Mouse (Mus musculus): Measurements from ENCODE around the gene Myct1. TPM values are rescaled to one million over a fixed set of nuclear protein-coding genes. Genes with fewer than 3 reads are reported as not detected.
A peak's percentile ranks its signal among the peaks of the same experiment; 100 is the strongest.

Gene Myct1
- total and polyA plus RNA-seq, 2 experiments from 2014 or later, result 5.3 to 8.9 TPM

DNA sequence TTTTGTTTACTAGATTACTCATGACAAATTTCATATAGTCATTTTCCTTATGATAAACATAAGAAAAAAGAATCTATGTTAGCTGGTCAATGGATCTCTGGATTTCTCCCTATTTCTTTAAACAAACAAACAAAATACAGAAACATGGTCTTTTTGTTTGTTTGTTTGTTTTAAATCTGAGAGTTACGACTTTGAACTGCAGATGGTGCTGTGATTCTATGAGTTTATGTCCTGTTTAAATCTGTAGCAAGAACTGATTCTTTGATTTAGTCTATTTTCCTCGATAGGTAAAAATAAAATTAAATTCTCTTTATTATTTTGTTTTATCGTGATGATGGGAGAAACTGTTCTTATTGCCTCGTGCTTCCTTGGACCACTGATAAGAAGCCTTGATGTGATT is 43.7 kb downstream of the Myct1 start:
- Histone ChIP-seq H3K4me2 (ENCODE audit: low read depth, low read length) (no peak overlapping the region), H3K4me3 (ENCODE audit: low read depth, low read length) (no peak overlapping the region), H3K4me1 (ENCODE audit: control insufficient read depth, insufficient read depth) (no peaks in the 10 kb centered on the region), H3K36me3 (replicated peaks; ENCODE audit: control insufficient read depth, insufficient read depth, low read length) (no peaks in the 10 kb centered on the region), H3K9ac (replicated peaks; ENCODE audit: low read depth, low read length) (no peak overlapping the region), H3K9me3 (replicated peaks; ENCODE audit: control insufficient read depth, low read length) (no peaks in the 10 kb centered on the region), H3K27ac (ENCODE audit: low read depth) (no peak overlapping the region), H3K27me3 (ENCODE audit: control insufficient read depth, insufficient read depth, low read length) (no peaks in the 10 kb centered on the region)
- DNase-seq (ENCODE audit: low spot score), result no peak
- TF ChIP-seq EP300 (IDR thresholded peaks at IDR 0.05; ENCODE audit: low read depth) (no peak), CTCF (IDR thresholded peaks at IDR 0.05; ENCODE audit: low read depth) (no peak)
- WGBS, result 64% methylated on average over 4 of the region's 4 CpGs
- no peak for ATAC-seq (ENCODE audit: insufficient read depth, low read depth)

DNA sequence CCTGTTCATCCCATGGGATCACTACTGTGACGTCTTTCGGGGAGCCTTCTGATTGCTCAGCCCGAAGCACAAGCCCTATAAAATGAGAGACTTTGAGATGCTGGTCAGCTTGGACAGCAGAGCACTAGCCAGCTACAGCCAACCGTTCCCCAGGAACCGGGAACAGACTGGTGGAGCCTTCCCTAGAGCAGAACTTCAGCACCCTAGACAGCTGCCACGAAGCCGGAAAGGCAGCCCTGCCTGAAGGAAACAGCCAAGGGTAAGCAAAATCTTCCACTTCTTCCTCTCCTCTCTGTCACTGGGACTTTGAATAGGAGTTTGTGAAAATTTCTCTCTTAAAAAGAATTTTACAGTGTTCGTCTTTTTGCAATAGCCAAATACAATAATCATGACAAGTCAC is 45.5 kb downstream of the Myct1 start, which contains the start of gene Vip:
Vip (plus strand) TSS at position 107 of the 400 bp plus-strand sequence.
- DNase-seq (ENCODE audit: low spot score) (peak; percentile 50), ATAC-seq (ENCODE audit: insufficient read depth, low read depth) (no peak)
- no peaks in the 10 kb centered on the region for H3K9me3 ChIP-seq (replicated peaks; ENCODE audit: control insufficient read depth, low read length)
- TF ChIP-seq CTCF (IDR thresholded peaks at IDR 0.05; ENCODE audit: low read depth) (no peak), EP300 (IDR thresholded peaks at IDR 0.05; ENCODE audit: low read depth) (no peak)
- no peak within 1 kb of the TSS for H3K27ac ChIP-seq (ENCODE audit: low read depth)
- H3K9ac ChIP-seq (replicated peaks; ENCODE audit: low read depth, low read length), result no peak within 1 kb of the TSS
- no peaks in the 10 kb centered on the region for H3K36me3 ChIP-seq (replicated peaks; ENCODE audit: control insufficient read depth, insufficient read depth, low read length)
- no peaks in the 10 kb centered on the region for H3K27me3 ChIP-seq (ENCODE audit: control insufficient read depth, insufficient read depth, low read length)
- no peak within 1 kb of the TSS for H3K4me3 ChIP-seq (ENCODE audit: low read depth, low read length)
- no peak within 1 kb of the TSS for H3K4me2 ChIP-seq (ENCODE audit: low read depth, low read length)
- 23% methylated on average over 8 of the region's 8 CpGs for WGBS
- H3K4me1 ChIP-seq (ENCODE audit: control insufficient read depth, insufficient read depth), result no peaks in the 10 kb centered on the region

Other genes starting within 250 kb of the Myct1 start
- 66.2 and 71.2 TPM in 2 replicates for gene Syne1, start 42.3 kb upstream of the Myct1 start, total RNA-seq (2014; rRNA removed; ENCODE audit: low replicate concordance)
- 23.9 and 25.9 TPM in 2 replicates for gene Syne1, start 42.3 kb upstream of the Myct1 start, polyA plus RNA-seq (2015; fragmentation: Nextera tagmentation; extraction: Ambion mirVana)
- 0.84 TPM in 1 of 2 replicates, not detected in the other for gene Vip, start 45.4 kb downstream of the Myct1 start, total RNA-seq (2014; rRNA removed; ENCODE audit: low replicate concordance)
- 0.07 TPM in 1 of 2 replicates, not detected in the other for gene Vip, start 45.4 kb downstream of the Myct1 start, polyA plus RNA-seq (2015; fragmentation: Nextera tagmentation; extraction: Ambion mirVana)
- gene Fbxo5, start 211.8 kb downstream of the Myct1 start, total RNA-seq (2014; rRNA removed; ENCODE audit: low replicate concordance), result 11.0 and 11.2 TPM in 2 replicates
- gene Fbxo5, start 211.8 kb downstream of the Myct1 start, polyA plus RNA-seq (2015; fragmentation: Nextera tagmentation; extraction: Ambion mirVana), result 11.4 and 12.7 TPM in 2 replicates
- 12.9 and 15.6 TPM in 2 replicates for gene Mtrf1l, start 230.1 kb downstream of the Myct1 start, total RNA-seq (2014; rRNA removed; ENCODE audit: low replicate concordance)
- 9.5 and 11.4 TPM in 2 replicates for gene Mtrf1l, start 230.1 kb downstream of the Myct1 start, polyA plus RNA-seq (2015; fragmentation: Nextera tagmentation; extraction: Ambion mirVana)